Mouse (Mus musculus): ENCODE measurements at regions not wholly inside any gene's neighbourhood (a gene's known extent, or its start where the extent isn't known, plus 50 kb on each side); places are given as distances from the start of the nearest gene placed in this dataset.
A peak's percentile ranks its signal among the peaks of the same experiment; 100 is the strongest.

DNA sequence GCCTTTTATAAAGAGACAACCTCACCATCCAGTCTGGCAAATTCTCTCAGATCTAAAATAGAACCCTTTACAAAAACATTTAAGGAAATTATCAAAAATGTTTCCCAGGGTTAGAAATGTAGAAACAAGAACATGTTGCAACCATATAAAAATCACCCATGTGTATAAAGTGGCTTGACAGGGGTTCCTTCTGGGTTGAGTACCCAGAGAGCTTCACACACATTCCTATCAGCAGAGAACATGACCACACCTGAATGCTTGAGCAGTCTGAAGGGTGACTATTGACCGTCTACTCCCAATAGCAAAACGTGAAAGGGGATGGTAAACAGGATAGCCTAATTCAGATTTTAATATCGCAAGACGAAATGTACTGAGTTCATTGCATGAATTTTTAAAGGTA is 57.8 kb upstream of the Zfand5 start:
- no peak for ATAC-seq (replicated peaks; ENCODE audit: insufficient number of reproducible peaks, low FRiP score, low TSS enrichment, poor library complexity, severe bottlenecking)

DNA sequence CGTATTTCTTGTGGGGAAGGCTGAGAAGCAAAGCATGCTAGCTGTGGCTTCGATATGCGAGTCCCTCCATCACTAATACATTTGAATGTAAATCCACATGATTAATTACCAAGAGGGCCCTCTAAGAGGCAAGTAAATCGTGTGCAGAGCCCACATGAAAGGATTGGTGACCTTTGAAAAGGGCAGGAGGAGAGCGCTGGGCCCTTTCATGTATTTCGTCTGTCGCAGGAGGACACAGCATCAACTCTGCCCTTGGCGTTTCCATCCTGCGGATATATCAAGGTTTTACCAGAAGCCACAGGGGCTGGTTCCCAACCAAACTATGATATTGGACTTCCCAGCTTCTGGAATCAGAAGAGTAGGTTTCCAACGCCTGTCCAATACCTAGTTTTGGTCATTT is 78.6 kb upstream of the Zfand5 start:
- no peak for ATAC-seq (replicated peaks; ENCODE audit: insufficient number of reproducible peaks, low FRiP score, low TSS enrichment, poor library complexity, severe bottlenecking)

- no peak for ATAC-seq (replicated peaks; ENCODE audit: insufficient number of reproducible peaks, low FRiP score, low TSS enrichment, poor library complexity, severe bottlenecking)
Measured at GRCm38 (mm10) chr19:21192576-21192975, 79.5 kb upstream of the Zfand5 start.

GRCm38 (mm10) chr19:21189216-21189615 is 82.9 kb upstream of the Zfand5 start:
- no peak for ATAC-seq (replicated peaks; ENCODE audit: insufficient number of reproducible peaks, low FRiP score, low TSS enrichment, poor library complexity, severe bottlenecking)

- ATAC-seq (replicated peaks; ENCODE audit: insufficient number of reproducible peaks, low FRiP score, low TSS enrichment, poor library complexity, severe bottlenecking): no peak
Measured at GRCm38 (mm10) chr19:21186656-21187055, 85.4 kb upstream of the Zfand5 start.

DNA sequence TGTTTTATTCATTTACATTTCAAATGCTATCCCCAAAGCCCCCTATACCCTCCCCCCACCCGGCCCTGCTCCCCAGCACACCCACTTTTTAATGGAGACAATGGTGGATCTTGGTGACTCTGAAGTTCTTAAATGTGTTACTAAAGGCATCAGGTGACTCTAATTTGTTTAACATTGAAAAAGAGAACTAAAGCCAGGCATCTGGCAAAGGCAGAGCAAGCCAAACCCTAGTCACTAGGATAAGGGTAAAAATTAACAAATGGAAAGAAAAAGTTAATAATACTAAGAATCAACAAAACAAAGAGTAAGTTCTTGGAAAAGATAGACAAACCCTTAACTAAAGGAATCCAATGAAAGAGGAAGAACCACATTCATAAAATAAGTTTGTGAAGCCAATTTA is 86.1 kb upstream of the Zfand5 start:
- ATAC-seq (replicated peaks; ENCODE audit: insufficient number of reproducible peaks, low FRiP score, low TSS enrichment, poor library complexity, severe bottlenecking): no peak

- ATAC-seq (replicated peaks; ENCODE audit: insufficient number of reproducible peaks, low FRiP score, low TSS enrichment, poor library complexity, severe bottlenecking): no peak
Measured at GRCm38 (mm10) chr19:21183028-21183427, 89.0 kb upstream of the Zfand5 start.

GRCm38 (mm10) chr19:21179886-21180285 is 92.2 kb upstream of the Zfand5 start:
- peak; percentile 88 for ATAC-seq (replicated peaks; ENCODE audit: insufficient number of reproducible peaks, low FRiP score, low TSS enrichment, poor library complexity, severe bottlenecking)

- ATAC-seq (replicated peaks; ENCODE audit: insufficient number of reproducible peaks, low FRiP score, low TSS enrichment, poor library complexity, severe bottlenecking): peak; percentile 76
Measured at GRCm38 (mm10) chr19:21175426-21175831, 96.6 kb upstream of the Zfand5 start.

GRCm38 (mm10) chr19:21174636-21175035 is 97.4 kb upstream of the Zfand5 start:
- ATAC-seq (replicated peaks; ENCODE audit: insufficient number of reproducible peaks, low FRiP score, low TSS enrichment, poor library complexity, severe bottlenecking): no peak

GRCm38 (mm10) chr19:21173896-21174483 is 98.1 kb upstream of the Zfand5 start:
- ATAC-seq (replicated peaks; ENCODE audit: insufficient number of reproducible peaks, low FRiP score, low TSS enrichment, poor library complexity, severe bottlenecking): 0 out of 2 replicates have a peak, but pooled peaks have one; percentile 51

- no peak for ATAC-seq (replicated peaks; ENCODE audit: insufficient number of reproducible peaks, low FRiP score, low TSS enrichment, poor library complexity, severe bottlenecking)
Measured at GRCm38 (mm10) chr19:21171191-21171590, 100.9 kb upstream of the Zfand5 start.

- ATAC-seq (replicated peaks; ENCODE audit: insufficient number of reproducible peaks, low FRiP score, low TSS enrichment, poor library complexity, severe bottlenecking): peak; percentile 23
Measured at GRCm38 (mm10) chr19:21170785-21171184, 101.3 kb upstream of the Zfand5 start.

GRCm38 (mm10) chr19:21166939-21167338 is 105.1 kb upstream of the Zfand5 start:
- ATAC-seq (replicated peaks; ENCODE audit: insufficient number of reproducible peaks, low FRiP score, low TSS enrichment, poor library complexity, severe bottlenecking): no peak

- no peak for ATAC-seq (replicated peaks; ENCODE audit: insufficient number of reproducible peaks, low FRiP score, low TSS enrichment, poor library complexity, severe bottlenecking)
Measured at GRCm38 (mm10) chr19:21166465-21166860, 105.6 kb upstream of the Zfand5 start.

DNA sequence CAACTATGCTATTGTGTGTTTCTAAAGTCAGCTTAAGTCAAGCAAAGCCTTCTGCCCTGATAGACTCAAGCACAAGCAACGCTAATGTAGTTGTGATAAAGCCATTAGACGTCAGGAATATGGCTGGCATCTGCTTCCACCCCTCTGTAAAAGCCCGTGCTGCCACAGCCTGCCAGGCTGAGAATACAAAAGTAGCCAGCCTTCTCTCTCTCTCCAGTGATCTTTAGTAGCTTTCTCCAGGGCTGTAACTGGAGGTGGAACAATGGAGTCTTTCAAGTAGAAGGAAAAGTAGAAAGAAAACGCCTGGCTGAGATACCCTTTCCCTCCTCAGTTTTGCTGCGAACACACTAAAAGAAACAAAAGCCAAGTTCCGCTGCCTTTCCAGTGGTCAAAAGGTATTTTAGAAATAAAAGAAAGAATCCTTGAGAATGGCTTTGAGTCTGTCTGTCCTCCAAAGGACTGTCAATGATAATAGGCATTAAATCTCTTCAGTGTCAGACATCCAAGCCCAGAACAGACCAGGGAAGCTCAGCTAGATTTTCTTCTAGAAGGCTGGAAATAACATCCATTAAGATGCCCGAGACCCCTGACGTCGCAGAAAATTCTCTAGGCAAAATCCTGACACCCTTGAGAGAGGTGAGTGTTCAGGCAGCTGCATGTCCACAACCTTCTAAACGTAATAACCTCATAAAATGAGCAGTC is 106.2 kb upstream of the Zfand5 start:
- ATAC-seq (replicated peaks; ENCODE audit: insufficient number of reproducible peaks, low FRiP score, low TSS enrichment, poor library complexity, severe bottlenecking): no peak

GRCm38 (mm10) chr19:21163978-21164377 is 108.1 kb upstream of the Zfand5 start:
- ATAC-seq (replicated peaks; ENCODE audit: insufficient number of reproducible peaks, low FRiP score, low TSS enrichment, poor library complexity, severe bottlenecking): no peak

DNA sequence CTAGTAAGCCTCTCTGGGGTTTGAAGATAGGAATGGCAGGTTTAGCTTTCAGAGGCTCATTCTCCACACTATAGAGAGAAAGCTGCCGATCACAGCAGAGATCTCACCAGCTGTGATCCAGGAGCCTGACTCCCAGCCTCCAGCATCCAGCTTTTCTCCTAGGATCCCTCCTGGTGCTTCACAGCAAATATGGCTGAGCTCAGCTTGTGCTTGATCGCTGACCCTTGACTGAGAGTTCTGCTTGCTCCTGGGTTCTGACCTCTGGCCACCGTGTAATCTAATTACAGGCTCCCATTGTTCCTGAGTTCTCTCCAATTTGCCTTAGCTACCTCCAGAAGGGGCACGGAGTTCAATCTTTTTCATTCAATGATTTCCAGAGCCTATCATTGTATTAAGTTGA is 111.1 kb upstream of the Zfand5 start:
- no peak for ATAC-seq (replicated peaks; ENCODE audit: insufficient number of reproducible peaks, low FRiP score, low TSS enrichment, poor library complexity, severe bottlenecking)

- ATAC-seq (replicated peaks; ENCODE audit: insufficient number of reproducible peaks, low FRiP score, low TSS enrichment, poor library complexity, severe bottlenecking): no peak
Measured at GRCm38 (mm10) chr19:21159189-21160137, 112.6 kb upstream of the Zfand5 start.
